Mouse (Mus musculus) embryonic facial prominence, embryonic 10.5 days (tissue): Measurements from ENCODE around the gene Cisd1. TPM values are rescaled to one million over a fixed set of nuclear protein-coding genes. Genes with fewer than 3 reads are reported as not detected.

ENCODE experiments used
- DNase-seq: peaks from one replicate; pipeline ENCODE4 v3.0.0-alpha.2; 2017; ENCODE audit warnings: low spot score
- H3K27ac ChIP-seq: fragments of 300-500 bp; sonication (generic); replicated peaks from 2 replicates; pipeline ENCODE4 v1.5.1; 2016; ENCODE audit warnings: mild to moderate bottlenecking
- H3K27me3 ChIP-seq: fragments of 300-500 bp; sonication (generic); replicated peaks from 2 replicates; pipeline ENCODE4 v1.6.1; 2016; ENCODE audit warnings: low read depth, mild to moderate bottlenecking; ENCODE audit not compliant: poor library complexity, severe bottlenecking
- H3K36me3 ChIP-seq: fragments of 300-500 bp; sonication (generic); replicated peaks from 2 replicates; pipeline ENCODE4 v1.6.1; 2016; ENCODE audit warnings: mild to moderate bottlenecking, moderate library complexity
- H3K4me1 ChIP-seq: fragments of 300-500 bp; sonication (generic); 2 replicates; pipeline ENCODE4 v1.6.1; 2016
- H3K4me3 ChIP-seq: fragments of 300-500 bp; sonication (generic); 2 replicates; pipeline ENCODE4 v1.5.1; 2016; ENCODE audit warnings: mild to moderate bottlenecking, moderate library complexity
- H3K9me3 ChIP-seq: fragments of 300-500 bp; sonication (generic); 2 replicates; pipeline ENCODE4 v1.6.1; 2016; ENCODE audit warnings: mild to moderate bottlenecking
- WGBS: fragments of 180-500 bp; shearing (Covaris S2); methylation state at CpG from one replicate; pipeline ENCODE4 v1.1.7; 2016; 5-methylcytosine and 5-hydroxymethylcytosine counted together
- polyA plus RNA-seq: library from polyadenylated mRNA; unstranded; fragments of >200 nt; fragmentation: Nextera tagmentation; extraction: Ambion mirVana; gene quantifications from 2 replicates; pipeline ENCODE4 v1.2.1, GENCODE M21; 2016

Cisd1 gene
- polyA plus RNA-seq, 1 experiment from 2014 or later: 115 TPM

- Histone ChIP-seq H3K9me3 (no peaks in the 10 kb centered on the region), H3K27me3 (no peaks in the 10 kb centered on the region), H3K36me3 (peaks cover 62% of the 10 kb centered on the region), H3K4me3 (no peak overlapping the region), H3K4me1 (no peaks in the 10 kb centered on the region), H3K27ac (no peak overlapping the region)
- no peak for DNase-seq
- WGBS: 90% methylated on average over 16 of the region's 16 CpGs
Observed at GRCm38 (mm10) chr10:71368128-71368940, 23.6 kb upstream of the Cisd1 start.

GRCm38 (mm10) chr10:71363858-71364257 is 19.1 kb upstream of the Cisd1 start:
- Histone ChIP-seq H3K36me3 (peaks cover 38% of the 10 kb centered on the region), H3K27ac (no peak overlapping the region), H3K4me1 (peaks cover 15% of the 10 kb centered on the region), H3K27me3 (no peaks in the 10 kb centered on the region), H3K9me3 (no peaks in the 10 kb centered on the region), H3K4me3 (no peak overlapping the region)
- DNase-seq: no peak
- 92% methylated on average over 10 of the region's 10 CpGs for whole genome bisulfite sequencing

- Histone ChIP-seq H3K27me3 (no peaks in the 10 kb centered on the region), H3K4me3 (no peak overlapping the region), H3K9me3 (no peaks in the 10 kb centered on the region), H3K4me1 (peaks cover 15% of the 10 kb centered on the region), H3K27ac (no peak overlapping the region), H3K36me3 (peaks cover 38% of the 10 kb centered on the region)
- 87% methylated on average over 8 of the region's 8 CpGs for WGBS
- no peak for DNase-seq
Observed at GRCm38 (mm10) chr10:71363440-71363839, 18.7 kb upstream of the Cisd1 start.

- H3K36me3 ChIP-seq: peaks cover 32% of the 10 kb centered on the region
- H3K27ac ChIP-seq: no peak overlapping the region
- H3K4me3 ChIP-seq: peak overlapping the region; percentile 32; the same call in 1 of the 2 replicates
- DNase-seq: no peak
- WGBS: 18% methylated on average over 18 of the region's 18 CpGs
- H3K27me3 ChIP-seq: no peaks in the 10 kb centered on the region
- H3K9me3 ChIP-seq: no peaks in the 10 kb centered on the region
- peaks cover 15% of the 10 kb centered on the region for H3K4me1 ChIP-seq
Observed at GRCm38 (mm10) chr10:71361836-71362562, 17.2 kb upstream of the Cisd1 start.

- Histone ChIP-seq H3K4me3 (no peak overlapping the region), H3K27ac (no peak overlapping the region), H3K36me3 (peaks cover 24% of the 10 kb centered on the region), H3K9me3 (no peaks in the 10 kb centered on the region), H3K27me3 (no peaks in the 10 kb centered on the region), H3K4me1 (peaks cover 19% of the 10 kb centered on the region)
- no peak for DNase-seq
- 78% methylated on average over 7 of the region's 7 CpGs for WGBS
Observed at GRCm38 (mm10) chr10:71361044-71361443, 16.3 kb upstream of the Cisd1 start.

- peaks cover 16% of the 10 kb centered on the region for H3K4me1 ChIP-seq
- H3K27me3 ChIP-seq: no peaks in the 10 kb centered on the region
- H3K9me3 ChIP-seq: no peaks in the 10 kb centered on the region
- no peak overlapping the region for H3K4me3 ChIP-seq
- H3K36me3 ChIP-seq: peaks cover 27% of the 10 kb centered on the region
- WGBS: 87% methylated on average over 12 of the region's 12 CpGs
- no peak overlapping the region for H3K27ac ChIP-seq
- no peak for DNase-seq
Observed at GRCm38 (mm10) chr10:71354947-71355346, 10.2 kb upstream of the Cisd1 start.

GRCm38 (mm10) chr10:71353850-71354249 is 9.1 kb upstream of the Cisd1 start:
- DNase-seq: no peak
- Histone ChIP-seq H3K36me3 (peaks cover 27% of the 10 kb centered on the region), H3K4me3 (no peak overlapping the region), H3K27ac (no peak overlapping the region), H3K4me1 (peaks cover 24% of the 10 kb centered on the region), H3K27me3 (no peaks in the 10 kb centered on the region), H3K9me3 (no peaks in the 10 kb centered on the region)
- WGBS: 81% methylated on average over 9 of the region's 9 CpGs

GRCm38 (mm10) chr10:71351301-71351700 is 6.5 kb upstream of the Cisd1 start:
- Histone ChIP-seq H3K27me3 (no peaks in the 10 kb centered on the region), H3K4me3 (no peak overlapping the region), H3K4me1 (peaks cover 41% of the 10 kb centered on the region), H3K27ac (no peak overlapping the region), H3K9me3 (no peaks in the 10 kb centered on the region), H3K36me3 (peaks cover 27% of the 10 kb centered on the region)
- WGBS: 93% methylated on average over 7 of the region's 7 CpGs
- no peak for DNase-seq

GRCm38 (mm10) chr10:71349290-71349689 is 4.5 kb upstream of the Cisd1 start:
- DNase-seq: no peak
- 89% methylated on average over 1 of the region's 1 CpGs for WGBS
- Histone ChIP-seq H3K9me3 (no peaks in the 10 kb centered on the region), H3K27ac (no peak overlapping the region), H3K4me1 (peaks cover 46% of the 10 kb centered on the region), H3K27me3 (no peaks in the 10 kb centered on the region), H3K4me3 (peak overlapping the region; percentile 80; the same call in 1 of the 2 replicates), H3K36me3 (peaks cover 27% of the 10 kb centered on the region)

GRCm38 (mm10) chr10:71348637-71349280 is 4.0 kb upstream of the Cisd1 start:
- Histone ChIP-seq H3K27me3 (no peaks in the 10 kb centered on the region), H3K9me3 (no peaks in the 10 kb centered on the region), H3K4me3 (peak overlapping the region; percentile 80), H3K27ac (peak overlapping the region; percentile 93), H3K36me3 (peaks cover 25% of the 10 kb centered on the region), H3K4me1 (peaks cover 47% of the 10 kb centered on the region)
- WGBS: 32% methylated on average over 16 of the region's 16 CpGs
- DNase-seq: no peak

GRCm38 (mm10) chr10:71347964-71348636 is 3.3 kb upstream of the Cisd1 start:
- WGBS: 1% methylated on average over 48 of the region's 48 CpGs
- peak; percentile 66 for DNase-seq
- Histone ChIP-seq H3K9me3 (no peaks in the 10 kb centered on the region), H3K36me3 (peaks cover 21% of the 10 kb centered on the region), H3K4me3 (peak overlapping the region; percentile 80), H3K4me1 (peaks cover 51% of the 10 kb centered on the region), H3K27me3 (no peaks in the 10 kb centered on the region), H3K27ac (peak overlapping the region; percentile 93)

- H3K36me3 ChIP-seq: peaks cover 17% of the 10 kb centered on the region
- no peaks in the 10 kb centered on the region for H3K27me3 ChIP-seq
- under 1% methylated on average over 49 of the region's 49 CpGs for WGBS
- peak; percentile 98 for DNase-seq
- H3K9me3 ChIP-seq: no peaks in the 10 kb centered on the region
- peaks cover 52% of the 10 kb centered on the region for H3K4me1 ChIP-seq
- H3K27ac ChIP-seq: peak within 1 kb of the TSS; percentile 93
- peak within 1 kb of the TSS; percentile 80 for H3K4me3 ChIP-seq
Observed at GRCm38 (mm10) chr10:71347509-71347949, 2.8 kb upstream of the Cisd1 start, which contains the start of gene Ipmk. TSS of gene Ipmk (plus strand) at chr10:71347763.
